Mouse (Mus musculus) layer of hippocampus, postnatal 10 days (tissue): ENCODE data around the gene Ppp2r5c. TPM values are rescaled to one million over a fixed set of nuclear protein-coding genes. Genes with fewer than 3 reads are reported as not detected.

ENCODE experiments used
- DNase-seq, 2 experiments: peaks; one replicate each; pipeline ENCODE4 v3.0.0; 2021; ENCODE audit warnings: low spot score in 2 of 2
- total RNA-seq, 2 experiments: library from RNA; stranded (reverse); gene quantifications; 2 replicates each; pipeline ENCODE4 v1.2.3; 2021

Gene Ppp2r5c
- total RNA-seq, 2 experiments from 2014 or later: 247 to 251 TPM

GRCm38 (mm10) chr12:110438367-110438973, 8.4 kb upstream of the Ppp2r5c start:
- DNase-seq: no peak

DNA sequence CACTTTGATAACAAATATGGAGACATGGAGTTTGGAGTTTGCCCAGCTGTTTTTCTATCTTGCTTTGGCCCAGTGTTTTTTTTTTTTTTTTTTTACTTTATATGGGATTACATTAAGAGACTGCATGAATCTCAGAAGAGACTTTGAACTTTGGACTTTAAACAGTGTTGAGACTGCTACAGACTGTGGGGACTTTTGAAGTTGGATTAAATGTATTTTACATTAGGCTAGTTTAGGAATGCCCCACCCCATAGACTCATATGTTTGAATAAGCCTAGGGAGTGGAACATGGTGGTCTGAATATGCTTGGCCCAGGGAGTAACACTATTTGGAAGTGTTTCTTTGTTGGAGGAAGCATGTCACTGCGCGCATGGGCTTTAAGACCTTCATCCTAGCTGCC, 4.7 kb upstream of the Ppp2r5c start:
- no peak for DNase-seq

DNA sequence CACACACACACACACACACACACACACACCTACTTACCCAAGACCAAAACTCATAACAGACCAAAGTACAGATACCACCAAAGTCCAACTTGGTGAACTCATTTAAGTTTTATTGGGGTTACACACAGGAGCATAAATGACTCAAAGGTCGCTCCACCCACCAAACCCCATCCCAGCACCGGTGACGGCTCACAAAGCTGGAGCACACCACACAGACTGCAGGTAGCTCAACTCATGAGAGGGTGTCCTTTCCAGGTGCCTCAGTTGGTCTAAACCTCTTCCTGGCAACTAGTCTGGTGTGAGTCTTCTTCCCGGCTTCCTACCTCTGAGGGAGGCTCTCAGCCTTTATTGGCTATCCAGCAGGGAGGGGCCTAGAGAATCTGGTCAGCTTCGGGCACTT, 2.4 kb upstream of the Ppp2r5c start:
- no peak for DNase-seq

- DNase-seq: no peak
Measured at GRCm38 (mm10) chr12:110445775-110446174, 1.1 kb upstream of the Ppp2r5c start.

- peak; percentile 48 to 65 for DNase-seq
Measured at GRCm38 (mm10) chr12:110447306-110447705, 386 bp downstream of the Ppp2r5c start.

GRCm38 (mm10) chr12:110448767-110449166, 1.8 kb downstream of the Ppp2r5c start:
- no peak for DNase-seq

DNA sequence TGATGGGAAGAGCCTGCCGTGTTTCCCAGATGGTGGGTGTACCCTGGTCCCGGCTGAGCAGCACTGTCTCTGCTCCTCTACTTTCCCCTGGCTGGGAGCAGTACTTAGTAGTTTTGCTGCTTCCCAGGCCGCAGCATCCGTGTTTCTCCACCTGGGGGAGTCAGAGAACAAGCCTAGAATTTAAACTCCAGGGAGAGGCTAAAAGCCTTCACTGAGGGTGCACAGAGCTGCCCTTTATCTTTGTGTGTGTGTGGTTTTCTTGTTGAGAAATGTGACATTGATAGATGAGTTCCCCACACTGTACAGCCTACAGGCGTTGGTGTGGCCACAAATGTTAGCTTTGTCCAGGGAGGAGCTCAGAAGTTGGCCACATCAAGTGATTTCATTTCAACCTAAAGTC, 7.3 kb downstream of the Ppp2r5c start:
- peak; percentile 79 to 80 for DNase-seq

- no peak for DNase-seq
Measured at GRCm38 (mm10) chr12:110456024-110456423, 9.1 kb downstream of the Ppp2r5c start.

GRCm38 (mm10) chr12:110458667-110459066, 11.7 kb downstream of the Ppp2r5c start:
- DNase-seq: no peak

DNA sequence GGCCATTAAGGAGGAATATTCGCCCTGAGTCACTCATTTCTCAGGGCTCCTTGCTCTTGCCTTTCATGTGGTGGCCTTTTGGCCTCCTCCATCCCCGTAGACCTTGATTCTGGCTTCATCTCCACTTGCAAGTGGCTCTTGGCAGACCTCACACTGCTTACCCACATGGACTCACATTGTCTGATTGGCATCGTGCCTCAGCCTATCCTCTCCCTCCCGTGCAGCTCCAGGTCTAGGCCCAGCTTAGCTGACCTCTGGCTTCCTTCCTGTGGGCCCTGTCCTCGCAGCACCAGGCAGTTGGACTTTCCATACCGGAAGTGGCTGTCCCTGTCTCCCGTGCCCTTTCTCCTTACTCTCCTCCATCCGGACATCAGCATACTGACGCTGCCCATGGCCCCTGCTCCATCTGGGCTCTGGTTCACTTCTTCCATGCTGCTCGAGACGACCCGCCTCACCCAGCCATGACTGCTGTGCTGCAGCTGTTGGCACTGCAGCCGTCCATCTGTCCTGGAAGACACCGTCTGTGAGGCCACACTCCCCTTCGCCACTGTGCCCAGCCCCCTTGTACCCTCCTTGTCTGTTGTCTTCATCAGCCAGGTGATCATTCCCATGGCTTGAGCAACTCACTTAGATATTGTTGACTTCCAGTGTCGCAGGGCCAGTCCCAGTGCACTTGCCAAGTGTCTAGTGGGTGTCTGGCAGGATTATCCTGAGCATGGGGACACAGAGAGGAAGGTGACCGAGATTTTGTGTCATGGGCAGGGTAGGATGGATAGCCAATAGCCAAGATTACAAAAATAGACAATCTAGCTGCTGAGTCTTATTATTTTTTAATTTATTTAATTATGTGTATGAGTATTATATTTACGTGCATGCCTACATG, 13.7 kb downstream of the Ppp2r5c start:
- DNase-seq: no peak

GRCm38 (mm10) chr12:110463711-110464110, 16.8 kb downstream of the Ppp2r5c start:
- DNase-seq: no peak

DNA sequence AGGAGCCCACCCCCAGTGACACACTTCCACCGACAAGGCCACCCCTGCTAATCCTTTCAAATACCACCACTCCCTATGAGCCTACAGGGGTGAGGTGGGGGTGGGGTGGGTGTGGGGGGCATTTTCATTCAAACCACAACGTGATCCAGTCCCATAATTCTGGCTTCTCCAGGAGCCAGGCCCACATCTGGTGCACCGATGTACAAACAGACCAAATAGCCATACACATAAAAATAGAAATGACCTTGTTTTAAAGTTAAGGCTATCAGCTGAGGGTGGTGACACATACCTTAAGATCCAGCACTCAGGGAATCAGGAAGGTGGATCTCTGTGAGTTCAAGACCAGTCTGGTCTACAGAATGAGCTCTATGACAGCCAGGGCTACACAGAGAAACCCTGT, 24.5 kb downstream of the Ppp2r5c start:
- DNase-seq: no peak

DNA sequence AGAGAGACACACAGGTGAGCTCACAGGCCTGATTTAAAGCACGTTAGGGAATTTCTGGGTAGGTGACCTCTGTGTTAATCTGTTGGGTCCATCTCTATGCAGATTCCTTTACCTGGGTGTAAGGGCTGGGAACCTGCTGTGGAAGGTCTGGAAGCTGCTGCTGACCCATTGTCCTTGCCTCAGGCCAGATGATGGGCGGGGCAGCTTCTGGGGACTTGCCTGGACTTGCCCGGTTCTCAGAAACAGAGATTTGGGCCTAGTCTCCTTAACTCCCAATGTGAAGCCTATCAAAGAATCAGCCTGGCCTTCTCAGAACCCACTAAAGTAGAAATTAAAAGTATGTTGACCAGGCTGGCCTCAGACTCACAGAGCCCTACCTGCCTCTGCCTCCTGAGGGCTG, 25.3 kb downstream of the Ppp2r5c start:
- no peak for DNase-seq

DNA sequence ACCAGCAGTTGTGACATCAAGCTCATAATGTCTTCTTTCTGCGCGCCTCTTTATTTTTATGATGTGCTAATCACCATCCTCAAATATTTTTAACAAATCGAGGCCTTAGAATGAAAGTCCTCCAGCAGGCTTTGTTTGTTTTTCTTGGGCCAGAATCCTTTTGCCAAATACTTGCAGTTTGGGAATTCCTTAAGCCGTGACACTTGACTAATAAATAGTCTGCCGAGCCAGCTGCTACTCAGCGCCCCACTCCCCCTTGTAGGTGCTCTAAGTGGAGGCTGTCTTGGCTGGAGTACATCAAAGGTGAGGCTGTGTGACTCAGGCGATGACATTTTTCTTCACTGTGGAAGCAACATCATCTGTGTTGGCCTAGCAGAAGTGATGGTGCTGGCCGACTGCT, 27.6 kb downstream of the Ppp2r5c start:
- DNase-seq: no peak

DNA sequence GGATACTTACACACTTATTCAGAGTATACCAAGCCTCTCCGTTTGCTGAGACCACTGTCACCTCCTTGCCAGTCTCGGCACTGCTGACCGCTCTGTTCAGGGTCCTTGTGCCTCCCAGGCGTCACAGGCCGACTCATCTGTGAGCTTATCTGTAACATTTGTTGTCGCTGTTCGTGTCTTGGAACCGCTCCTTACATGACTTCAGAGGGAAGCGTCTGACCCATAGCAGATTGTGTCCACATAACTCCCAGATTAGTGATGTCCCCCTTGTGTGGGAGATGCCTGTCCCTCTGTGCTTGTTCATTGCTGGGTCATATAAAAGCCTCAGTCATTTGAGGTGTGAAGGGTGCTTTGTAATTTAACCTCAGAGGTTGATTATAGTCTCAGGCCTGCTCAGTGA, 29.6 kb downstream of the Ppp2r5c start:
- DNase-seq: no peak

GRCm38 (mm10) chr12:110477906-110478305, 31.0 kb downstream of the Ppp2r5c start:
- DNase-seq: no peak

DNA sequence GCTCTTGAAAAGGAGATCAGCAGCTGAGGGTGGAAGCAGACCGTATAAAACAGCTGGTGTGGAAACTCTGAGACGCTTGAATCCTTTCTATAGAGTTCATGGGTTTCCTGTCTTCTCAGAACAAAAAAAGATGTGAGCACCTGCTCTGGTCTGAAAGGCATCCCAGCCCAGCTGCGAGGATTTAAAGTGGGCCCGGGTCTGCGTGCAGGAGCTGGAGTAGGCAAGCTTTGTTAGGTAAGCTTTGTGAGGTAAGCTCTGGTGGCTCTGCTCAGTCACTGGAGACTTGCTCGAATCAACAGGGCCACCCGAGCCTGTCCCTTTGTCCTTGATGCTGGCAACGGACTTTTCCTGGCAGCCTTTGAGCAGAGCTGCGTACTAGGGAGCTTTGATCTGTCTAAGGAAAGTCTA, 31.7 kb downstream of the Ppp2r5c start:
- peak in 1 of 2 experiments; percentile 25 for DNase-seq

GRCm38 (mm10) chr12:110479268-110479667, 32.3 kb downstream of the Ppp2r5c start:
- peak in 1 of 2 experiments; percentile 31 for DNase-seq

DNA sequence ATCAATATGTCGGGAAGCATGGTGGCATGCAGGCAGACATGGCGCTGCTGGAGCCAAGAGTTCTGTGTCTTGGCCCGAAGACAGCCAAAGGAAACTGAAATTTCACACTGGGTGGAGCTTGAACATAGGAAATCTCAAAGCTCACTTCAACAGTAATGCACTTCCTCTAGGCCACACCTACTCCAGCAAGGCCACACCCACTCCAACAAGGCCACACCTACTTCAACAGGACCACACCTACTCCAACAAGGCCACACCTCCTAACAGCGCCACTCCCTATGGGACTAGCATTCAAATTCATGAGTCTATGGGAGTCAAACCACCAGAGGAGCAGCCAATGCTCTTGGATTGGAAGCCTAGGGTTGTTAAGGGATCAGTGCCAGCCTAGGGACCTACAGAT, 33.8 kb downstream of the Ppp2r5c start:
- DNase-seq: no peak

GRCm38 (mm10) chr12:110483761-110484160, 36.8 kb downstream of the Ppp2r5c start:
- no peak for DNase-seq

GRCm38 (mm10) chr12:110484824-110485584, 38.1 kb downstream of the Ppp2r5c start:
- no peak for DNase-seq
